Mouse (Mus musculus): ENCODE measurements around the gene Elp4.

DNA sequence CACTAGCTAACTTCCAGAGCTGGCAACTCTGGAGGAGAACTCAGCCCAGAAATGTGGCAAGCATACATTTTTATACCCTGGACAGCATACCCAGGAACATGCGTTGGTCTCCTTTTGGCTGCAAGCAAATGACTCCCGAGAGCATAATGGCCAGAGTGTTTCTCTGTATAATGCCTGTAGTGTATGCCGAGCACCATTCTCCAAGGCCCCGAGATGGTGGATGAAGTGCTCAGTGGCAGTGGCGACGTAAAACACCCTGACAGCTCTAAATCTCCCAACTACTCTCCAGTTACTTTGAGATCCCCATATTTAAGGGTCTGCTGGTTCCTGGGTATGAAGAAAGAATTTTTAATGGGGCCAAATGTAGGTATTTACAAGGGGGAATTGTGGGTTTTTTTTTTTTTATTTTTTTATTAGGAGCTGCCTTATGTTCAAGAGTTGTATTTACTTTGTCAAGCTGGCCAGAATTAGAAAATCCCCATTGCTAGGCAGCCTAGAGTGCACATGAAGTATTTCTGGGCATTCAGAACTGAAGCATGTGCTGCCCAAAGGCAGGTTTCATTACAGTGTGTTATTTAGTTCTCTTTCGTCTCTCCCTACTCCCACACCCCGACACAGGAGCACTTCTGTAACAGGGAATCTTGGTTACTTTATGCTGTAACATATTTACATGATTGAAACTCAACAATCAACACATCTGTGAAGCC lies 188.8 kb downstream of the Elp4 start:
- TF ChIP-seq CTCF (IDR thresholded peaks at IDR 0.05; ENCODE audit: control insufficient read depth, insufficient read depth, insufficient replicate concordance, low read depth, low read length) = no peak
- no peak for TF ChIP-seq POLR2A (IDR thresholded peaks at IDR 0.05; ENCODE audit: control insufficient read depth, low read depth, low read length)
